In the genomic region with DNA sequence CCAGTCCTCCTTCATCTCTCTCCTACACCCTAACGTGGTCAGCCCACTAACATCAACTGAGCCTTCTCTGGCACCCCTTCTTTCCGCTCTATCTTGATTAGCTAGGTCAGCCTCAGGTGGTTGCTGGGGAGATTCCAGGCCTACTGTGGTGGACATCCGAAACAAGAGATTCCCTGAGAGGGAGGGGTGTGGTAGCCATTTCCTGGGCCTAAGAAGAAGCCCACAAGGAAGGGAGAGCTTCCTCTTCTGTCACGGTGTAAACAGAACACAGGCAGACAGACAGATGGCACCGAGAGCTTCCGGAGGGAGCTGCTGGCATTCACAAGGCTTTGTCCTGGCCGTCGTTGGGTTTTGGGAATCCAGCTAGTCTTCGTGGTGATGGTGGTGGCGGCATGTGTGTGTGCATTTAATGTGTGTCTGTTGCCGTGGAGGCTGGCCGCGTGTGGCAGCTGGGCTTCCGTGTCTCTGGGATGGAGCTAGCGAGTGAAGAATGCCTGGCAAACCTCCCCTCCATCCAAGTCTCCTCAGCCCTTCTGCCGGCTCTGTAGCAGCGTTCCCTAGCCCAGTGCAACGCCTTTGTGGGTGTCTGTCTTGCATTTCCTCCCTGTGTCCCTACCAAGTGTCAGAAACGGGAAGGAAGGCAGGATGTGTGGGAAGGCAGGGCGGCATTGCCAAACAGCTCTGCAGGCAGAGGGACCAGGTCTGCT, we compare ENCODE assay signal across 12 mouse cellular contexts. TPM values are rescaled to one million over a fixed set of nuclear protein-coding genes. Genes with fewer than 3 reads are reported as not detected.
DNase-seq lines count a peak whose midpoint lies in the region; ATAC-seq lines count a peak whose summit lies in the region.
"Had no signal": no experiment of that assay in that cellular context is flagged by ENCODE, and none has a peak within 500 bp of the region (broad histone marks: within the 10 kb centered on the region; RNA-seq: fewer than 3 reads in every experiment).

No protein-coding gene starts in this region.

- DNase-seq in cerebellum, postnatal 10 days = peak; percentile 39 to 41
- DNase-seq in cerebellum, adult 9-10 months = no peak
- DNase-seq in layer of hippocampus, adult 9-11 months = peak; percentile 27
- no peak for DNase-seq in layer of hippocampus, adult 9-10 months (ENCODE audit: low spot score)
- DNase-seq in layer of hippocampus, adult 11-12 months (ENCODE audit: low spot score) = no peak
- DNase-seq in thymus, adult 18-20 months = no peak
- DNase-seq: lung, embryonic 14.5 days had no signal

- H3K4me1 ChIP-seq in liver, embryonic 15.5 days (replicated peaks) = peaks cover 24% of the 10 kb centered on the region

- no peaks in the 10 kb centered on the region for H3K36me3 ChIP-seq in liver, embryonic 15.5 days (replicated peaks)
- H3K36me3 ChIP-seq: forebrain, embryonic 15.5 days had no signal

- peaks cover 67% of the 10 kb centered on the region for H3K27me3 ChIP-seq in liver, embryonic 15.5 days

- no peak overlapping the region for H3K27ac ChIP-seq in liver, embryonic 15.5 days (replicated peaks)
- H3K27ac ChIP-seq: forebrain, embryonic 15.5 days had no signal

- no peak for ATAC-seq in liver, embryonic 15.5 days (ENCODE audit: insufficient read depth)
- ATAC-seq in megakaryocyte, adult 5-6 weeks (ENCODE audit: poor library complexity, severe bottlenecking) = peak; percentile 37
- ATAC-seq: forebrain, embryonic 15.5 days had no signal

- peak overlapping the region; percentile 70 for H3K4me2 ChIP-seq in liver, embryonic 15.5 days
- H3K4me2 ChIP-seq: forebrain, embryonic 15.5 days had no signal

- H3K9ac ChIP-seq in liver, embryonic 15.5 days = no peak overlapping the region
- H3K9ac ChIP-seq: forebrain, embryonic 15.5 days; lung, embryonic 14.5 days had no signal

- no peak overlapping the region for H3K4me3 ChIP-seq in liver, embryonic 15.5 days (replicated peaks)
- H3K4me3 ChIP-seq: forebrain, embryonic 15.5 days had no signal

- WGBS in liver, embryonic 15.5 days (ENCODE audit: insufficient replicate concordance) = 24% methylated on average over 20 of the region's 20 CpGs

- no peaks in the 10 kb centered on the region for H3K9me3 ChIP-seq in liver, embryonic 15.5 days (replicated peaks)
- H3K9me3 ChIP-seq: forebrain, embryonic 15.5 days had no signal

RNA-seq across cellular contexts. Expression of gene Slc6a4, which starts 2.3 kb away (rescaled TPM):
- 2.1 and 2.4 TPM in 2 replicates for polyA plus RNA-seq in liver, embryonic 15.5 days (2015; fragmentation: Nextera tagmentation; extraction: Ambion mirVana)
- 0.49 and 0.64 TPM in 2 replicates for total RNA-seq in megakaryocyte, adult 5-6 weeks (2015)
- total RNA-seq in megakaryocyte, adult 5-6 weeks (2017) = 0.41 and 0.70 TPM in 2 replicates
- total RNA-seq: hematopoietic stem cell, adult 5-6 weeks; left cerebral cortex, adult 8-10 months had no signal

Comparison
In these comparisons a context has a peak if more than half of its experiments do, and no peak if none do; other contexts are left out.
1. DNase-seq: peak in cerebellum, postnatal 10 days (2 of 2) and layer of hippocampus, adult 9-11 months (single experiment); none in cerebellum, adult 9-10 months (single experiment), layer of hippocampus, adult 9-10 months (single experiment), layer of hippocampus, adult 11-12 months (single experiment) and thymus, adult 18-20 months (0 of 2).